Mouse (Mus musculus): ENCODE measurements around the gene Calr4.

Calr4 gene

DNA sequence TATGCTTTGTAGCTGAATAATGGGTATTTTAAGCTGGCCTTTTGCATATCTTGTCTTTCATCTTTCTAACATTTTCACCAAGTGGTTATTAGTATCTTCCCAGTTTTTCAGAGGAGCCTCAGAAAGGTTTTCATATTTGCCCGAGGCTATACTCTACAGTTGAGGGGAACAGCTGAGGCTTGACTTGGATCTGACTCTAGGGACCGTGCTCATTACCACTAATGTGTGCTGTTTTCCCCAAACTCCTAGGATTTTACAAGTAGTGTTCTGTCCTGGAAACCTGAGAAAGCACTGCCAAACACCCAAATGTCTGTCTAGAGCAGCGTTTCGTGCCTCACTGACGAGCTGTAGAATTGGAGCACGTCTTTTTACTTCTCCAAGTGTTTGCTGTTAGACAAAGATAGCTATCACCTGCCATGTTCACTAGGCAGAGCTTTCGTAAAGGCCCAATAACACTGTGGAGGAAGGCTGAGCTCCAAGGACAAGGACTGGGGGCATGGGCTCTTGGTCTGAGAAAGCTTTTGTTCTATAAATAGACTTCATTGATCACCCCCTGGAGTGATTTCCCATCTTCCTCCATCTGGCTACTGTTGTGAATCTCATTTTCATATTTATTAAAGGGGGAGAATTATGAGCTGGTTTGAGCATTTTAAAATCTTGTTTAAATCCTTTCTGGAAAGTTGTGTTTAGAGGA, 2.0 kb downstream of the Calr4 start:
- no peak for DNase-seq (ENCODE audit: low spot score in 2 of 2)

DNA sequence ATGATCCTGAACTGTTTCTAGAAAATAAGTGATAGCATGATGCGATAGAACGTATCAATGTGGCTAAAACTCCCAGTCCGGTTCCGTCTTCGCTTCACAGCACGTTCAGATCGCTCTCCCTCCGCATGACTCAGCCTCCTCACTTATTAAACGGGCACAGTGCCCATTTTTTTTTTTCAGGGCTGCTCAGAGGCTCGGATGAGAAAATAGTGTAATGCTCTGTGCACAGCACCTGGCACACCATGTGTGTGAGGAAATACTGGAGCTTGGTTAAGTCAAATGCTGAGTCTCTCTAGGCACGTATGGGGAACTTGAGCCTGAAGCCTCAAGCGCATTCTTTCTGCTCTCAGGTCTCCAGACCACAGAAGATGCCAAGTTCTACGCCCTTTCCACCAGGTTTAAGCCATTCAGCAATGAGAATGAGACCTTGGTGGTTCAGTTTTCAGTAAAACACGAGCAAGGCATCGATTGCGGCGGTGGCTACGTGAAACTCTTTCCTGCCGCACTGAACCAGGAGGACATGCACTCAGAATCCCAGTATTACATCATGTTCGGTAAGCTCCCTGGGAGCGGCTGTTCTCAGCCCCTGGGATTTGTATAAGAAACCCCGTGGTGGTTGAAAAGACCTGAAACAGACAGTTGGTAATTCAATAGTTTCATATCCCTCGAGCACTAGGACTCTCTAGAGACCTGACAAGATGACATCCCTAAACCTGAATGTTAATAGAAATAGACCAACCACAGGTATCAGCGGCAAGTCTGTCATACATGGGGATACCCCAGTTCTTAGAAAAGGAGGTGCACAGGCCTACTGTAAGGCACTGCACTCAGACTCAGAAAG, 4.4 kb downstream of the Calr4 start:
- DNase-seq (ENCODE audit: low spot score in 2 of 2): peak; percentile 14 to 41

DNA sequence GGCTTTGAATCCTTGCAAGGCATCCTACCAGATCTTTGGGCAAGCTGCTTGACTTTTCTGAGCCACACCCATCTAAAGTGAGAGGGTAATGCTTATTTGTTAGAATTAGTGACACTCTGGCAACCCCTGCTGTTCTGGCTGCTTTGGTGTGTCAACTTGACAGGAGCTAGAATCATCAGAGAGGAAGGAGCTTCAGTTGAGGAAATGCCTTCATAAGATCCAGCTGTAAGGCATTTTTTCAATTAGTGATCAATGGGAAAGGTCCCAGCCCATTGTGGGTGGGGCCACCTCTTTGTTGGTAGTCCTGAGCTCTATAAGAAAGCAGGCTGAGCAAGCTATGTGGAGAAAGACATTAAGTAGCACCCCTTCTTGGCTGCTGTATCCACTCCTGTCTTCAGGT, 6.9 kb downstream of the Calr4 start:
- DNase-seq (ENCODE audit: low spot score in 2 of 2): no peak

DNA sequence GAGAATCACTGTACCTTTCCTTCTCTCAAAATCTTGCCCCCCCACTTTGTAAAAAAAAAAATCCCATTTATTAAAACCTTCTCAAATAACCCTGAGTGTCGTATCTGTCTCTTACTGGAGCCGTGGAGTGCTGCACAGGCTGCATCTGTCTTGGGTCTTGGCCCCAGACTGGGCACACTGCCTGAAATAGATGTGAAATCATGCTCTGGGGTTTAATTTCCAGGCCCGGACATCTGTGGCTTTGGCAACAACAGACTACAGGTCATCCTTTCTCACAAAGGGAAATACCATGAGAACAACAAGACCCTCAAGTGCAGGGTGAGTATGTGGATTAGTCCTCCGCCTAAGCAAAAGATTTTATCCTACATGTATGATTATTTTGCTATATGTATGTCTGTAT, 7.6 kb downstream of the Calr4 start:
- DNase-seq (ENCODE audit: low spot score in 2 of 2): no peak

DNA sequence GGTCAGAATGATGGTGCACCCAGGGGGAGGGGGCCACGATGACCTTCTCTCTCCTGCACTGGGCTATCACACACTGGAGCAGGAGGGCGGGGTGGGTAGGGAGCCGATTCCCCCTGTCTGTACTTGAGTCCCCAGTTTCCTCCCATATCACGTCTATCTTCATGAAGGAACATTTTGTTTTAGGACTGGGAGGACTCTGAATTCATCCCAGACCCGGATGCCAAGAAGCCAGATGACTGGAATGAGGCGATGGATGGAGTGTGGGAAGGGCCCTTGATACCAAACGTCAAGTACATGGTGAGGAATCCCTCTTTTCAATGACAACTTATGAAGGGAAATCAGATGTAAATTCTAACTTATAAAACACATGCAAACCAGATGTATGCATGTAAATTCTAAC, 10.2 kb downstream of the Calr4 start:
- no peak for DNase-seq (ENCODE audit: low spot score in 2 of 2)

GRCm38 (mm10) chr4:109245016-109245620, 10.8 kb downstream of the Calr4 start:
- no peak for DNase-seq (ENCODE audit: low spot score in 2 of 2)

DNA sequence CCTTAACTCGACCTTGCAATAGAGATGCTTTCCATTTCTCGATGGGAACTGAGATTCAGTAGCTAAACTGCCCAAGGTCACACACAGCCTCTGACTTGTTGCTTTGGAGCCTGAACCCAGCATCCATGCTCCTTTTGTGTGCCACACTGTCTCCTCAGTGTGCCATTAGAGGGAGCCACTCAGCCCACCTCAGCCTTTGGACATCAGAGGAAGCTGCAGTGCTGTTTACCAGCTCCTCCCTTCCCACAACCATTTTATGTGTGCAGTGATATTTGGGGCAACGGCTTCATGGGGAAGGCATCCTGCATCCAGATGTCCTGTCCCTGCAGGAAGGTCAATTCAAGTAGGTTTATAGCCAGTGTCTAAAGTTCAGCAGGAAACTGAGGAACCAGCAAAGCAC, 17.3 kb downstream of the Calr4 start:
- no peak for DNase-seq (ENCODE audit: low spot score in 2 of 2)

GRCm38 (mm10) chr4:109252199-109252598, 17.9 kb downstream of the Calr4 start:
- no peak for DNase-seq (ENCODE audit: low spot score in 2 of 2)

DNA sequence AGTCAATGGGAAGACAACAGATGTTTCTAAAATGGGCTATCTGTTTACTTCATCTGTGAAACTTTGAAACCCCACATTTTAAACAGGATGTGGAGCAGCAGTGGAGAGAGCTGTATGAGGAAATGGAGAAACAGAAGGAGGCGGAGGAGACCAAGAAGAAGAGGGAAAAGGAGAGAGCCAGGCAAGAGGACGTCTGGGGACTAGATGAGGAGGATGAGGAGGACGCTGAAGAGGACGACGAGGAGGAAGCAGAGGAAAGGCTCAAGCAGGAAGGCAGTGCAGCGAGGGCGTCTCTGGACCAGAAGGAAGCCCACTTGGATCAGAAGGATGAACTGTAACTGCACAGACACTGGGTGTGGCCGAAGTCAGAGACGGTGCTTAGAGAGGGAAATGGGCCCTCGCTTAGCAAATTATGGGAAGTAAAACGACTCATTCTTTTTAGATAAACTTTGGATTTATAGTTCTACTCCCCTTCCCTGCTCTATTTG, 19.4 kb downstream of the Calr4 start:
- DNase-seq (ENCODE audit: low spot score in 2 of 2): no peak

- DNase-seq (ENCODE audit: low spot score in 2 of 2): no peak
Observed at GRCm38 (mm10) chr4:109254511-109254910, 20.2 kb downstream of the Calr4 start.

DNA sequence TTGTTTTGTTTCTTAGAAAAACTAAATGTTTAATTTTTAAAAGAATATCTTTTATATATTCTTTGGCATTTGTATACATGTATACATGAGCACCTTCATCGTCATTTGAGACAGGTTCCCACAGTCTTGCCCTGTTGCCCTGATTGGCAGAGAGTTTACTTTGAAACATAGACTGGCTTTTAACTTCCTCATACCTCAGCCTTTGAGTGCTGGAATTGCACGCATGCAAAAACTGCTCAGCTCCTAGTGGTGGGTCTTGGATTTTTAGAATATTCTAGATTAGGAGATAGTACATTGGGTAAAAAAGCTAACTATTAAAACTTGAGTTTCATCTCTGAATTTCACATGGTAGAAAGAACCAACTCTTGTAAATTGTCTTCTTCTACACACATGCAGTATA, 21.0 kb downstream of the Calr4 start:
- DNase-seq (ENCODE audit: low spot score in 2 of 2): no peak

GRCm38 (mm10) chr4:109255727-109256417, 21.6 kb downstream of the Calr4 start:
- no peak for DNase-seq (ENCODE audit: low spot score in 2 of 2)

GRCm38 (mm10) chr4:109256791-109257190, 22.5 kb downstream of the Calr4 start:
- DNase-seq (ENCODE audit: low spot score in 2 of 2): no peak

- DNase-seq (ENCODE audit: low spot score in 2 of 2): no peak
Observed at GRCm38 (mm10) chr4:109257639-109258038, 23.4 kb downstream of the Calr4 start.

DNA sequence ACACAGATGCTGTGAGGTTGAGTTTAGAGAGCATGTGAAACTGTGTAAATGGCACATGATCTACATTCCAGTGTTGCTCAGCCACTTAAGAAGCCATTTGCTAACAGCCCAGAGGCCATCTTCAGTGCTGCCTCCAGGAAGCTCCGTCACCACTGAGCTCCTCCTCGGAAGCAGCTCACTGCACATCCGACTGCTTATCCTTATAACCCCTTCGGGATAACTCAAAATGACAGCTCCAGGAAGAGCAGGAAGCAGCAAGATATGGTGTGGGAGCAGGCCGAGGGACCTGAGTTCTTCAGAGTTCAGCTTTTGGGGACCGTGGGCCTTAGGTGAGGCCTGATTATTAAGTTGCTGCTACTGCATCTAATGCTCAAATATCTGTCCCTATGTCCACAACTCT, 27.8 kb downstream of the Calr4 start:
- no peak for DNase-seq (ENCODE audit: low spot score in 2 of 2)

DNA sequence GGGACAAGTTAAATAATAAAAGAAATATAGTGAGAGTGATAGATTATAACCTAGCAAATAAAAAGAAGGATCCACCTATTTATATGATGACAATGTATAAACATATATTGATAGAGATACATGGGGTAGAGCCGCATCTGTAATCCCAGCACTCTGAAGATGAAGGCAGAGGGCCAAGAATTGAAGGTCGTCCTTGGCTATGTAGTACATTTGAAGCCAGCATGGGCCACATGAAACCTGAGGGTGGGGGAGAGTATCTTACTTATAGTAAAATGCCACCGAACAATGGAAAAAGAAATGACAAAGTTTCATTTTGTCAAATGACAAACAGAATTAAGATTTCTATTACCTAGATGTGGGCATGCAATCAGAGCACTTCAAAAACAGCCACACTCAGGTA, 31.8 kb downstream of the Calr4 start:
- DNase-seq (ENCODE audit: low spot score in 2 of 2): no peak

DNA sequence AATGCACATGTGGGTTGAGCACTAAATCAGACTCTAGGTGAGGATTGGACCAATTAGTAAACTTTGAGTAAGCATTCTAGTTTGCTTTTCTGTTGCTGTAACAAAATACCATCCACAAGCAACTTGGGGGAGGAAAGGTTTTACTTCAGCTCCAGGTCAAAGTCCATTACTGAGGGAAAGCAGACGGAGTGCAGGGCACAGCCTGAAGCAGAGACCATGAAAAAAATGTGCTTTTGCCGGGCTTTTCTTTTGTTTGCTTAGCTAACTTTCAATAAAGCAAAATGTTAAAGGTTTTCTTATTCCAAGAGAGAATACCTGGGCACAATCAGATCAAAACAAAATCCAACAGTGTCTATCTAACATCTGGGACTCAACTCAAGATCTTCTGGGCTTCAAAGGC, 32.5 kb downstream of the Calr4 start:
- DNase-seq (ENCODE audit: low spot score in 2 of 2): no peak

DNA sequence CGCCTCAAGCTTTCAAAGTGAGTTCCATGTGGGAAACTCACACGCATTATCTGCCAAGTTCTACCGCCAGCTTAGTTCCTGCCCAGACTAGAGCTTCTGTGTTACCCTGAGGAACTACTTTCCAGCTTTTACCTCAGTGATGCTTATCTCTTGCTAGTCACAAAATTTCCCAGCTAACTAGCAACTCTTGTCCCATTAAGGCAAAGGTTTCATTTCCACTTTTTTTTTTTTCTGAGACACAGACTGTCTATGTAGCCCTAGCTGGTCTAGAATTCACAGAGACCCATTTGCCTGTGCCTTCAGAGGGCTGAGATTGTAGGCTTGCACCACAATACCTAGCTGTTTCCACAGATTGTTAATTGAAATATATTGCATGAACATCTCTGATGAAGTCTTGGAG, 33.2 kb downstream of the Calr4 start:
- no peak for DNase-seq (ENCODE audit: low spot score in 2 of 2)

GRCm38 (mm10) chr4:109268903-109269302, 34.6 kb downstream of the Calr4 start:
- DNase-seq (ENCODE audit: low spot score in 2 of 2): no peak

DNA sequence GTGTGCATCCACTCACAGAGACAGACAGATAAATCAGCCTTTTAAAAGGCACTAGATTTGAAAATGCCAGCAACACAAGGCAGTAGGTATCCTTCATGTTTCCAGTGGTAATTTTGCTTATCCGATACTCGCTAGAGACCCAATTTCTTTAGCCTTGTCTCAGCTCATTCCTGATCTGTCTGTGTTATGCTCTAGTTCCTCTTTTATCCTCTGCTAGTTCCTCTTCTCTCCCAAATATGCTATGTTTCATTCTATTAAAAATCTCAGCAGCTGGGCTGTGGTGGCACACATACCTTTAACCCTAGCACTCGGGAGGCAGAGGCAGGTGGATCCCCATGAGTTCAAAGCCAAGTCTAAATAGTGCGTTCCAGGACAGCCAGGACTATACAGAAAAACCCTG, 37.5 kb downstream of the Calr4 start:
- no peak for DNase-seq (ENCODE audit: low spot score in 2 of 2)

DNA sequence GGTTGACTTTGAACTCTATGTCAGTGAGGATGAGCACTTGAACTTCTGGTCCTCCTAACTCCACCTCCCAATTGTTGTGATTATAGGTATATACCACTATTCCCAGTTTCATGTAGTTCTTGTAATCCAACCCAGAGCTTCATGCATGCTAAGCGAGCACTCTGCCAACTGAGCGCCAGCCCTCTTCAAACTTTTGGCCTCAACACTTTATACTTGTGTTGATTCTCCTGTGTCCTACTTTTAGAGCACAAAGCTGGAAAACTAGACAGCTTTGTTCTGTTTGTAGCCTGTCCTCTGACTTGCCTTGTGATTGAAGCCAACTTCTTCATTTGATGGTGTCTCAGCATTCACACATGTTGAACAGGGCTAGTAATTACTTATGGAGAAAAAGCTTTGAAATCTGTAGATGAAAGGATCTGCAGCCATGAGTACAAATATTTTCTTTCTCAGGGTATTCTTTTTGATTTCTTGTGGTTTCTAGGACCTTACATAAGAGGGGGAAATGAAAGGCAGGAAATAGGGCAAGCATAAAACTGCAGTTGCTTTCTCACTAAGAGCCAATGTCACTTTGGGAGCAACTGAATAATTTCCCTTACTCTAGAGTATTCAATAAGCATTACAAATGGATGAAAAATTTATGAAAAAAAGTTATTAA, 39.4 kb downstream of the Calr4 start:
- no peak for DNase-seq (ENCODE audit: low spot score in 2 of 2)

Measured in left cerebral cortex, adult 9 months (tissue).